In the genomic region with DNA sequence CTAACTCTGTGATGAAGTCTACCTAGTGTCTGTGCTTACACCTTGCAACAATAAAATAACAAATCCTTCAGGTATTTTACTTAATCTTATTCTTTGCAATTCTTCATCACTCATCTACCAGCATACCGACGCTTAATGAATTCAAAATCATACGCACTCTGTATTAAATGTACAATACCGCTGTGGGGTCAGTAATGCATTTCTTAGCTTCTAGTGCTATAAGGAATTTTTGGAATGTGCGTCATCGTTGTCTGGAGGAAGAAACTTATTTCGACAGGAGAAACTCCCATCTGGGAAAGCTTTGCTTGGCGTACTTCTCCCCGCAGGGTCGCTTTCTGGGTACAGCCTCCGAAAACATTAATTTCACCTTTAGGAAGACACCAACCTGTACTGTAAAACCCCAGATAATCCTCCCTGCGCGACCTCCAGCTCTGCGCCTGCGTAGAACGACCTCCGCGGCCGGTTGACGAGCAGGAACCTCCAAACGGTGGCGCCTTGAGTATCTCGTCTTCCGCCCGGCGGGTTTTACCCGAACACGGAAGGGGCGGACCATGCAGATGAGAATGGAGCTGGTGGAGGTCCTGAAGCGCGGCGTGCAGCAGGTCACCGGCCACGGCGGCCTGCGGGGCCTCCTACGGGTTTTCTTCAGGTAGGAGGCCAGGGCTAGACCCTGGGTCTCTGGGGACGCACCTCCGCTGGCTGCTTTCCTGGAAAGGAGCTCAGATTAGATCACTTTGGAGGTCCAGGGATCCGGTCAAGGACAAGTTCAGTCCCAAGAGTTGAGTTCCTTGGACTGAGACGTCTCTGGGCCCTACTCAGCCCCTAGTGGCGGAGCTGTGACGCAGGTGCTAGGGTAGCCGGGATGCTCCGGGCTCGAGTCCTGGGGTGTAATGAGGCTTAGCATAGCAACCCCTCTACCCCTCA, we compare ENCODE assay signal across 8 mouse cellular contexts. TPM values are rescaled to one million over a fixed set of nuclear protein-coding genes. Genes with fewer than 3 reads are reported as not detected.
DNase-seq lines count a peak whose midpoint lies in the region; ATAC-seq and TF ChIP-seq lines count a peak whose summit lies in the region.

A gene (plus strand): TSS at position 239 of the 924 bp plus-strand sequence.

- H3K4me1 ChIP-seq in embryonic facial prominence, embryonic 13.5 days = peaks cover 8% of the 10 kb centered on the region
- H3K4me1 ChIP-seq in kidney, adult 2 months (ENCODE audit: control insufficient read depth, insufficient read depth, low read length) = peaks cover 11% of the 10 kb centered on the region; the same call in 1 of the 2 replicates
- peaks cover 9% of the 10 kb centered on the region for H3K4me1 ChIP-seq in limb, embryonic 12.5 days (replicated peaks)
- H3K4me1 ChIP-seq in midbrain, embryonic 15.5 days = peaks cover 24% of the 10 kb centered on the region
- peaks cover 4% of the 10 kb centered on the region; the same call in 1 of the 2 replicates for H3K4me1 ChIP-seq in spleen, adult 2 months (ENCODE audit: control insufficient read depth, insufficient read depth, insufficient read length)

- peak within 1 kb of the TSS; percentile 93 for H3K4me3 ChIP-seq in embryonic facial prominence, embryonic 13.5 days
- H3K4me3 ChIP-seq in kidney, adult 2 months (ENCODE audit: insufficient read depth, low read depth, low read length) = peak within 1 kb of the TSS; percentile 81
- H3K4me3 ChIP-seq in limb, embryonic 12.5 days (replicated peaks) = peak within 1 kb of the TSS; percentile 69
- peak within 1 kb of the TSS; percentile 67 for H3K4me3 ChIP-seq in midbrain, embryonic 15.5 days
- peak within 1 kb of the TSS; percentile 74 for H3K4me3 ChIP-seq in spleen, adult 2 months (ENCODE audit: extremely low read depth, insufficient read depth, insufficient read length)

- WGBS in embryonic facial prominence, embryonic 13.5 days = under 1% methylated on average over 46 of the region's 46 CpGs
- under 1% methylated on average over 46 of the region's 46 CpGs for WGBS in kidney, adult 2 months
- WGBS in limb, embryonic 12.5 days = under 1% methylated on average over 46 of the region's 46 CpGs
- under 1% methylated on average over 46 of the region's 46 CpGs for WGBS in midbrain, embryonic 15.5 days
- under 1% methylated on average over 46 of the region's 46 CpGs for WGBS in spleen, adult 2 months

- H3K27me3 ChIP-seq in embryonic facial prominence, embryonic 13.5 days = no peaks in the 10 kb centered on the region
- no peaks in the 10 kb centered on the region for H3K27me3 ChIP-seq in kidney, adult 2 months (replicated peaks; ENCODE audit: control insufficient read depth, insufficient read depth, low read length)
- H3K27me3 ChIP-seq in limb, embryonic 12.5 days = no peaks in the 10 kb centered on the region
- H3K27me3 ChIP-seq in midbrain, embryonic 15.5 days (replicated peaks) = no peaks in the 10 kb centered on the region
- H3K27me3 ChIP-seq in spleen, adult 2 months (ENCODE audit: control insufficient read depth, insufficient read depth, low read length) = no peaks in the 10 kb centered on the region

- no peak for TF ChIP-seq POLR2A in kidney, adult 2 months (IDR thresholded peaks at IDR 0.05; ENCODE audit: low read depth, low read length)
- peak; percentile 33 for TF ChIP-seq POLR2A in spleen, adult 2 months (IDR thresholded peaks at IDR 0.05; ENCODE audit: low read depth, low read length)

- peak within 1 kb of the TSS; percentile 88 for H3K9ac ChIP-seq in embryonic facial prominence, embryonic 13.5 days
- peak within 1 kb of the TSS; percentile 75 for H3K9ac ChIP-seq in limb, embryonic 12.5 days (replicated peaks)
- peak within 1 kb of the TSS; percentile 81 for H3K9ac ChIP-seq in midbrain, embryonic 15.5 days

- peak within 1 kb of the TSS; percentile 81 for H3K4me2 ChIP-seq in embryonic facial prominence, embryonic 13.5 days
- H3K4me2 ChIP-seq in limb, embryonic 12.5 days = peak within 1 kb of the TSS; percentile 72
- peak within 1 kb of the TSS; percentile 83 for H3K4me2 ChIP-seq in midbrain, embryonic 15.5 days

- H3K36me3 ChIP-seq in embryonic facial prominence, embryonic 13.5 days = peaks cover 43% of the 10 kb centered on the region
- no peaks in the 10 kb centered on the region for H3K36me3 ChIP-seq in kidney, adult 2 months (ENCODE audit: control insufficient read depth, insufficient read depth, low read length)
- H3K36me3 ChIP-seq in limb, embryonic 12.5 days = peaks cover 45% of the 10 kb centered on the region
- H3K36me3 ChIP-seq in midbrain, embryonic 15.5 days (replicated peaks) = peaks cover 5% of the 10 kb centered on the region; the same call in 1 of the 2 replicates
- H3K36me3 ChIP-seq in spleen, adult 2 months (ENCODE audit: control insufficient read depth, insufficient read depth, low read length) = peaks cover 10% of the 10 kb centered on the region

- DNase-seq in 3134 (ENCODE audit: extremely low read depth, insufficient read length, low spot score) = peak; percentile 94
- peak; percentile 95 to 96 for DNase-seq in adrenal gland, postnatal 36 days
- peak; percentile 96 to 99 for DNase-seq in heart, adult 18-20 months
- DNase-seq in kidney, adult 2 months = peak; percentile 97
- DNase-seq in spleen, adult 2 months (ENCODE audit: low read depth in 1 of 2, low spot score in 2 of 2) = peak; percentile 89 to 92

- H3K9me3 ChIP-seq in embryonic facial prominence, embryonic 13.5 days = no peaks in the 10 kb centered on the region
- H3K9me3 ChIP-seq in limb, embryonic 12.5 days = no peaks in the 10 kb centered on the region
- no peaks in the 10 kb centered on the region for H3K9me3 ChIP-seq in midbrain, embryonic 15.5 days

- peak; percentile 51 for TF ChIP-seq CTCF in kidney, adult 2 months (conservative IDR thresholded peaks at IDR 0.05; ENCODE audit: insufficient read depth, insufficient read length, low read depth, low read length)
- peak; percentile 21; the same call in 1 of the 2 replicates for TF ChIP-seq CTCF in spleen, adult 2 months (IDR thresholded peaks at IDR 0.05; ENCODE audit: extremely low read depth, insufficient read depth, insufficient read length, insufficient replicate concordance)

- H3K27ac ChIP-seq in embryonic facial prominence, embryonic 13.5 days = peak within 1 kb of the TSS; percentile 83
- peak within 1 kb of the TSS; percentile 92 for H3K27ac ChIP-seq in kidney, adult 2 months (ENCODE audit: insufficient read depth, low read depth, low read length)
- H3K27ac ChIP-seq in limb, embryonic 12.5 days = peak within 1 kb of the TSS; percentile 76; the same call in 1 of the 2 replicates
- H3K27ac ChIP-seq in midbrain, embryonic 15.5 days = peak within 1 kb of the TSS; percentile 79
- H3K27ac ChIP-seq in spleen, adult 2 months (ENCODE audit: insufficient read depth, low read length) = peak within 1 kb of the TSS; percentile 78

- ATAC-seq in embryonic facial prominence, embryonic 13.5 days (ENCODE audit: insufficient number of reproducible peaks, insufficient read depth, low FRiP score, low TSS enrichment, low read depth) = peak; percentile 89
- ATAC-seq in limb, embryonic 12.5 days (ENCODE audit: insufficient number of reproducible peaks, insufficient read depth, low FRiP score, low TSS enrichment, low read depth) = peak; percentile 94
- ATAC-seq in midbrain, embryonic 15.5 days (replicated peaks) = peak; percentile 95

RNA-seq across cellular contexts. Expression of the gene that starts here (rescaled TPM):
- total RNA-seq in adrenal gland, postnatal 36 days (2021) = 100 to 1,000 TPM; 329 to 348 TPM
- 319 and 403 TPM in 2 replicates for polyA plus RNA-seq in embryonic facial prominence, embryonic 13.5 days (2015; fragmentation: Nextera tagmentation; extraction: Ambion mirVana)
- total RNA-seq in heart, adult 18-20 months (2021) = 100 to 1,000 TPM; 821 to 864 TPM
- 223 and 328 TPM in 2 replicates for polyA plus RNA-seq in kidney, adult 2 months (2012; rRNA removed)
- polyA plus RNA-seq in limb, embryonic 12.5 days (2016; fragmentation: Nextera tagmentation; extraction: Ambion mirVana) = 449 and 455 TPM in 2 replicates
- 289 and 304 TPM in 2 replicates for polyA plus RNA-seq in midbrain, embryonic 15.5 days (2015; fragmentation: Nextera tagmentation; extraction: Ambion mirVana)
- 17.3 and 17.4 TPM in 2 replicates for polyA plus RNA-seq in spleen, adult 2 months (2012; rRNA removed)

Comparison
In these comparisons a context has a peak if more than half of its experiments do, and no peak if none do; other contexts are left out.
1. Peak in every context shown above with its lines: DNase-seq, ATAC-seq, H3K4me3 ChIP-seq and H3K27ac ChIP-seq.
2. RNA of the gene that starts here (polyA plus RNA-seq): 449 to 455 TPM in limb, embryonic 12.5 days, 223 to 328 TPM in kidney, adult 2 months, 319 to 403 TPM in embryonic facial prominence, embryonic 13.5 days and 289 to 304 TPM in midbrain, embryonic 15.5 days; 17.3 to 17.4 TPM in spleen, adult 2 months; every median in the first group is over 10 times any median in the second.